Mouse (Mus musculus): ENCODE measurements around the gene Pts. TPM values are rescaled to one million over a fixed set of nuclear protein-coding genes. Genes with fewer than 3 reads are reported as not detected.

The Pts gene
- polyA plus RNA-seq, 1 experiment from 2014 or later, result 89.4 TPM

- H3K4me1 ChIP-seq, result peaks cover 14% of the 10 kb centered on the region
- no peak overlapping the region for H3K4me2 ChIP-seq (replicated peaks)
- WGBS, result 91% methylated on average over 5 of the region's 5 CpGs
- H3K9me3 ChIP-seq, result no peaks in the 10 kb centered on the region
- H3K27me3 ChIP-seq, result no peaks in the 10 kb centered on the region
- no peaks in the 10 kb centered on the region for H3K36me3 ChIP-seq
- no peak overlapping the region for H3K27ac ChIP-seq (replicated peaks)
- no peak overlapping the region for H3K9ac ChIP-seq (replicated peaks)
- no peak overlapping the region for H3K4me3 ChIP-seq
- no peak for ATAC-seq (replicated peaks)
Measured at GRCm38 (mm10) chr9:50552206-50552605, 23.7 kb upstream of the Pts start.

- H3K4me2 ChIP-seq (replicated peaks), result no peak overlapping the region
- H3K4me1 ChIP-seq, result peaks cover under 1% of the 10 kb centered on the region; the same call in 1 of the 2 replicates
- ATAC-seq (replicated peaks), result no peak
- H3K9ac ChIP-seq (replicated peaks), result no peak overlapping the region
- no peak overlapping the region for H3K27ac ChIP-seq (replicated peaks)
- H3K36me3 ChIP-seq, result no peaks in the 10 kb centered on the region
- no peak overlapping the region for H3K4me3 ChIP-seq
- H3K27me3 ChIP-seq, result no peaks in the 10 kb centered on the region
- no peaks in the 10 kb centered on the region for H3K9me3 ChIP-seq
- WGBS, result 82% methylated on average over 4 of the region's 4 CpGs
Measured at GRCm38 (mm10) chr9:50548936-50549335, 20.4 kb upstream of the Pts start.

- no peaks in the 10 kb centered on the region for H3K27me3 ChIP-seq
- H3K4me3 ChIP-seq, result no peak overlapping the region
- no peaks in the 10 kb centered on the region for H3K9me3 ChIP-seq
- ATAC-seq (replicated peaks), result no peak
- 62% methylated on average over 5 of the region's 5 CpGs for WGBS
- no peak overlapping the region for H3K27ac ChIP-seq (replicated peaks)
- H3K9ac ChIP-seq (replicated peaks), result no peak overlapping the region
- no peak overlapping the region for H3K4me2 ChIP-seq (replicated peaks)
- no peaks in the 10 kb centered on the region for H3K4me1 ChIP-seq
- H3K36me3 ChIP-seq, result no peaks in the 10 kb centered on the region
Measured at GRCm38 (mm10) chr9:50547859-50548478, 19.4 kb upstream of the Pts start.

GRCm38 (mm10) chr9:50542401-50542800 lies 13.9 kb upstream of the Pts start:
- no peak overlapping the region for H3K9ac ChIP-seq (replicated peaks)
- H3K4me2 ChIP-seq (replicated peaks), result no peak overlapping the region
- no peak overlapping the region for H3K27ac ChIP-seq (replicated peaks)
- no peaks in the 10 kb centered on the region for H3K9me3 ChIP-seq
- H3K4me3 ChIP-seq, result no peak overlapping the region
- ATAC-seq (replicated peaks), result no peak
- H3K36me3 ChIP-seq, result no peaks in the 10 kb centered on the region
- peaks cover 8% of the 10 kb centered on the region for H3K4me1 ChIP-seq
- WGBS, result 74% methylated on average over 9 of the region's 9 CpGs
- H3K27me3 ChIP-seq, result no peaks in the 10 kb centered on the region

- peaks cover 8% of the 10 kb centered on the region for H3K4me1 ChIP-seq
- H3K36me3 ChIP-seq, result no peaks in the 10 kb centered on the region
- H3K9me3 ChIP-seq, result no peaks in the 10 kb centered on the region
- H3K4me3 ChIP-seq, result 0 out of 2 replicates have a peak overlapping the region, but pooled peaks have one; percentile 2
- no peak overlapping the region for H3K9ac ChIP-seq (replicated peaks)
- ATAC-seq (replicated peaks), result no peak
- H3K27me3 ChIP-seq, result no peaks in the 10 kb centered on the region
- no peak overlapping the region for H3K27ac ChIP-seq (replicated peaks)
- 37% methylated on average over 7 of the region's 7 CpGs for WGBS
- peak overlapping the region; percentile 26 for H3K4me2 ChIP-seq (replicated peaks)
Measured at GRCm38 (mm10) chr9:50540170-50540569, 11.6 kb upstream of the Pts start.

- WGBS, result 78% methylated on average over 4 of the region's 4 CpGs
- ATAC-seq (replicated peaks), result no peak
- no peaks in the 10 kb centered on the region for H3K36me3 ChIP-seq
- H3K27me3 ChIP-seq, result no peaks in the 10 kb centered on the region
- peaks cover 8% of the 10 kb centered on the region for H3K4me1 ChIP-seq
- H3K9me3 ChIP-seq, result no peaks in the 10 kb centered on the region
- no peak overlapping the region for H3K27ac ChIP-seq (replicated peaks)
- H3K4me2 ChIP-seq (replicated peaks), result no peak overlapping the region
- no peak overlapping the region for H3K9ac ChIP-seq (replicated peaks)
- no peak overlapping the region for H3K4me3 ChIP-seq
Measured at GRCm38 (mm10) chr9:50537295-50537694, 8.8 kb upstream of the Pts start.

- Histone ChIP-seq H3K36me3 (no peaks in the 10 kb centered on the region), H3K27me3 (no peaks in the 10 kb centered on the region), H3K27ac (replicated peaks) (no peak overlapping the region), H3K4me3 (no peak overlapping the region), H3K4me1 (peaks cover 8% of the 10 kb centered on the region), H3K9me3 (no peaks in the 10 kb centered on the region), H3K4me2 (replicated peaks) (no peak overlapping the region), H3K9ac (replicated peaks) (no peak overlapping the region)
- WGBS, result 87% methylated on average over 7 of the region's 7 CpGs
- ATAC-seq (replicated peaks), result no peak
Measured at GRCm38 (mm10) chr9:50536603-50537135, 8.1 kb upstream of the Pts start.

- WGBS, result 81% methylated on average over 5 of the region's 5 CpGs
- no peaks in the 10 kb centered on the region for H3K27me3 ChIP-seq
- no peak overlapping the region for H3K4me3 ChIP-seq
- H3K4me1 ChIP-seq, result peaks cover 8% of the 10 kb centered on the region
- H3K4me2 ChIP-seq (replicated peaks), result no peak overlapping the region
- H3K36me3 ChIP-seq, result no peaks in the 10 kb centered on the region
- no peak for ATAC-seq (replicated peaks)
- no peaks in the 10 kb centered on the region for H3K9me3 ChIP-seq
- no peak overlapping the region for H3K27ac ChIP-seq (replicated peaks)
- no peak overlapping the region for H3K9ac ChIP-seq (replicated peaks)
Measured at GRCm38 (mm10) chr9:50535930-50536329, 7.4 kb upstream of the Pts start.

- 74% methylated on average over 3 of the region's 3 CpGs for WGBS
- no peak for ATAC-seq (replicated peaks)
- no peak overlapping the region for H3K9ac ChIP-seq (replicated peaks)
Measured at GRCm38 (mm10) chr9:50533791-50534190, 5.3 kb upstream of the Pts start.

GRCm38 (mm10) chr9:50533328-50533727 lies 4.8 kb upstream of the Pts start:
- 82% methylated on average over 11 of the region's 11 CpGs for WGBS
- no peaks in the 10 kb centered on the region for H3K36me3 ChIP-seq
- no peak overlapping the region for H3K27ac ChIP-seq (replicated peaks)
- H3K4me2 ChIP-seq (replicated peaks), result no peak overlapping the region
- H3K4me3 ChIP-seq, result no peak overlapping the region
- H3K9me3 ChIP-seq, result no peaks in the 10 kb centered on the region
- H3K9ac ChIP-seq (replicated peaks), result no peak overlapping the region
- ATAC-seq (replicated peaks), result no peak
- H3K4me1 ChIP-seq, result no peaks in the 10 kb centered on the region
- no peaks in the 10 kb centered on the region for H3K27me3 ChIP-seq

More at GRCm38 (mm10) chr9:50533791-50534190, 5.3 kb upstream of the Pts start:
- no peak overlapping the region for H3K4me3 ChIP-seq
- no peaks in the 10 kb centered on the region for H3K36me3 ChIP-seq
- H3K27me3 ChIP-seq, result no peaks in the 10 kb centered on the region
- no peak overlapping the region for H3K4me2 ChIP-seq (replicated peaks)
- H3K9me3 ChIP-seq, result no peaks in the 10 kb centered on the region
- H3K27ac ChIP-seq (replicated peaks), result no peak overlapping the region
- no peaks in the 10 kb centered on the region for H3K4me1 ChIP-seq

- WGBS, result 15% methylated on average over 2 of the region's 2 CpGs
- ATAC-seq (replicated peaks), result no peak
Measured at GRCm38 (mm10) chr9:50530890-50531289, 2.4 kb upstream of the Pts start.

GRCm38 (mm10) chr9:50527860-50528259 lies 664 bp downstream of the Pts start:
- Histone ChIP-seq H3K9me3 (no peaks in the 10 kb centered on the region), H3K27ac (replicated peaks) (0 out of 2 replicates have a peak overlapping the region, but pooled peaks have one; percentile 88), H3K36me3 (no peaks in the 10 kb centered on the region), H3K4me2 (replicated peaks) (peak overlapping the region; percentile 59), H3K4me1 (peaks cover 9% of the 10 kb centered on the region), H3K27me3 (no peaks in the 10 kb centered on the region), H3K4me3 (peak overlapping the region; percentile 92), H3K9ac (replicated peaks) (peak overlapping the region; percentile 86)
- ATAC-seq (replicated peaks), result peak; percentile 15; the same call in 1 of the 2 replicates
- 47% methylated on average over 7 of the region's 7 CpGs for WGBS

More at GRCm38 (mm10) chr9:50530890-50531289, 2.4 kb upstream of the Pts start:
- Histone ChIP-seq H3K36me3 (no peaks in the 10 kb centered on the region), H3K9me3 (no peaks in the 10 kb centered on the region), H3K27ac (replicated peaks) (no peak overlapping the region), H3K9ac (replicated peaks) (no peak overlapping the region), H3K4me2 (replicated peaks) (no peak overlapping the region), H3K4me3 (no peak overlapping the region), H3K4me1 (peaks cover 9% of the 10 kb centered on the region), H3K27me3 (no peaks in the 10 kb centered on the region)

GRCm38 (mm10) chr9:50525585-50525984 lies 2.9 kb downstream of the Pts start:
- no peak overlapping the region for H3K4me2 ChIP-seq (replicated peaks)
- H3K4me1 ChIP-seq, result peaks cover 9% of the 10 kb centered on the region
- no peak overlapping the region for H3K4me3 ChIP-seq
- no peak for ATAC-seq (replicated peaks)
- H3K36me3 ChIP-seq, result no peaks in the 10 kb centered on the region
- 82% methylated on average over 5 of the region's 5 CpGs for WGBS
- H3K27ac ChIP-seq (replicated peaks), result no peak overlapping the region
- no peaks in the 10 kb centered on the region for H3K9me3 ChIP-seq
- no peaks in the 10 kb centered on the region for H3K27me3 ChIP-seq
- H3K9ac ChIP-seq (replicated peaks), result no peak overlapping the region
